Mouse (Mus musculus): ENCODE results near the gene Zbtb5. TPM values are rescaled to one million over a fixed set of nuclear protein-coding genes. Genes with fewer than 3 reads are reported as not detected.

Zbtb5 gene
- polyA plus RNA-seq, 1 experiment from 2014 or later = 21.5 TPM

DNA sequence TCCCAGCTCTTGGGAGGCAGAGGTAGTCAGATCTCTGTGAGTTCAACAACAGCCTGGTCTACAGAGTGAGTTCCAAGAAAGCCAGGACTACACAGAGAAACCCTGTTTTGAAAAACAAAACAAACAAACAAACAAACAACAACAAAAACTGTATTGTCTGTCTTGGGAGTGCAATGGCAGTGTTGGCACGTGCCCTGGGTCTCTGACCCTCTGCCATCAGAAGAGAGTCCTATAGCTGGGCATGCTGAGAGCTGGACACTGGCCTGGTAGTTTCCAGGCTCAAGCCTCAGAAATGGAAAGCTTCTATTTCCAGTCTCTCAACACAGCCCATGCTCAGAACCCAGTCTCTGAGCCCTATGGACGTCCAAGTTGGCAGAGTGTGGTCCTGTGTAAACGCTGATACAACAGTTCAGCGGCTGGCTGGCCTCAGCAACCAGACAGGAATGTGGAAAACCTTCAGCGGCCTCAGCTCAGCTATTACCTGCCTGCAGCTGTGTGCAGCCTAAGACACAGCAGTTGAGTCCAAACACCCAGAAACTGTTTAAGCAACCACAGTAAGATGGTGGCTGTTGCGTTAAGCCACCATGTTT lies 36.1 kb downstream of the Zbtb5 start:
- Histone ChIP-seq H3K4me1 (peaks cover 13% of the 10 kb centered on the region), H3K36me3 (no peaks in the 10 kb centered on the region), H3K4me3 (no peak overlapping the region), H3K27ac (no peak overlapping the region), H3K27me3 (ENCODE audit: insufficient read depth, poor library complexity, severe bottlenecking) (no peaks in the 10 kb centered on the region), H3K9me3 (no peaks in the 10 kb centered on the region)
- DNase-seq (ENCODE audit: low spot score) = no peak
- 72% methylated on average over 6 of the region's 6 CpGs for WGBS

DNA sequence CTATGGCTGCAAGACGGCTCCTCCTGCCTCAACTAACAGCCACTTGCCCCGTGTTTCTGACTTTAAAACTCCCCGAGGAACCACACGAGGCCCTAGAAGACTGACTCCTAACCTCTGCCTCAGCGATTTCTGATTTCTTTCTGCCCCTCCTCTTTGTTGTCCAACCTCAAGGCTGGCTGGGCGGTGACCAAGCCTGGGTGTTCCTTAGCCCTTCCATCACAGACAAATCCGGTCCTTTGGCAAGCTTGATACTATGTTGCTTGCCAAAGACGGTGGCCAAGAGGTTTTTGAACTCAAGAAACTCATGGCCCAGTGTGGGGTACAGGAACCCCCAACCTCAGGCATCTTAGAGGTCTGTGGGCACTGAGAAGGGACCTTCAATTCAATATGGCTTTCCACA lies 37.9 kb downstream of the Zbtb5 start:
- Histone ChIP-seq H3K36me3 (no peaks in the 10 kb centered on the region), H3K4me3 (no peak overlapping the region), H3K27me3 (ENCODE audit: insufficient read depth, poor library complexity, severe bottlenecking) (no peaks in the 10 kb centered on the region), H3K27ac (no peak overlapping the region), H3K9me3 (no peaks in the 10 kb centered on the region), H3K4me1 (peaks cover 13% of the 10 kb centered on the region)
- DNase-seq (ENCODE audit: low spot score) = no peak
- 73% methylated on average over 8 of the region's 8 CpGs for WGBS

DNA sequence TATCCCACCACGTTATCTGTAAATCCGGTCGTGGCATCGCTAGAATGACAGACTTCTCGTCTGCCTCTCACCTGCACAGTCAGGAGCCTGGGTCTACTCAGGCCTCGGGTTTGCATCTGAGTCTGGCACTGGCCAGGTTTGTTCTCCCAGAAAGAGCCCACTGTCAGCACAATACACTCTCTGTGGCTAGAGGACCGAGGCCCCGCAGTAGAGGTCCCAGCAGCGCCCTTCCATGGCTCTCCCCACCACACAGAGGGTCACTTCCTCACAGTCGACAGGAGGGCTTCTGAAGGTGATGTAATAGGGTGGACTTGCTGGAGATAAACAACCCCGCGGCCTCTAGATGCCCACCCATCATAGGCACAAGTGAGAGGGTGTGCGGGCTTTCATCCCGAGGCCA lies 38.3 kb downstream of the Zbtb5 start:
- Histone ChIP-seq H3K27ac (0 out of 2 replicates have a peak overlapping the region, but pooled peaks have one; percentile 16), H3K36me3 (no peaks in the 10 kb centered on the region), H3K4me3 (peak overlapping the region; percentile 45), H3K9me3 (no peaks in the 10 kb centered on the region), H3K4me1 (peaks cover 13% of the 10 kb centered on the region), H3K27me3 (ENCODE audit: insufficient read depth, poor library complexity, severe bottlenecking) (no peaks in the 10 kb centered on the region)
- DNase-seq (ENCODE audit: low spot score) = no peak
- 42% methylated on average over 14 of the region's 14 CpGs for WGBS

DNA sequence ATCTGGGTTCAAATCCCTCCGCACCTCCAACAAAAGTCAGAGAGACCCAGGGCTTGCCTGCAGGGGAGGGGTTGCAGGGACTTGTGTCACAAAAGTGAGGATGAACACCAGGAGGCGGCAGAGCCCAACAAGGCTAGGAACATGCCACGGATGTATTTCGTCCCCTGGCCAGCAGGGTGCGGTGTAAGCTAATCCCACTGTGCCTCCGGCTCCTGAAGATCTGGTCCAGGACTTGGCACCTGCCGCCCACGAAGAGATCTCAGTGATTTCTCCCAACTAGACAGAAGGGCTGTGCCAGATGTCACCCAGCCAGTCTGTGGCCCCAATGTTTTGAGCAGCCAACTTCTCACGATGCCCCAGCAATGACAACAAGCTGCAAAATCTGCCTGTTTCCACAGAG lies 38.8 kb downstream of the Zbtb5 start:
- Histone ChIP-seq H3K36me3 (no peaks in the 10 kb centered on the region), H3K27ac (0 out of 2 replicates have a peak overlapping the region, but pooled peaks have one; percentile 16), H3K4me3 (peak overlapping the region; percentile 45), H3K9me3 (no peaks in the 10 kb centered on the region), H3K4me1 (peaks cover 17% of the 10 kb centered on the region), H3K27me3 (ENCODE audit: insufficient read depth, poor library complexity, severe bottlenecking) (no peaks in the 10 kb centered on the region)
- WGBS = 13% methylated on average over 9 of the region's 9 CpGs
- DNase-seq (ENCODE audit: low spot score) = peak; percentile 94

DNA sequence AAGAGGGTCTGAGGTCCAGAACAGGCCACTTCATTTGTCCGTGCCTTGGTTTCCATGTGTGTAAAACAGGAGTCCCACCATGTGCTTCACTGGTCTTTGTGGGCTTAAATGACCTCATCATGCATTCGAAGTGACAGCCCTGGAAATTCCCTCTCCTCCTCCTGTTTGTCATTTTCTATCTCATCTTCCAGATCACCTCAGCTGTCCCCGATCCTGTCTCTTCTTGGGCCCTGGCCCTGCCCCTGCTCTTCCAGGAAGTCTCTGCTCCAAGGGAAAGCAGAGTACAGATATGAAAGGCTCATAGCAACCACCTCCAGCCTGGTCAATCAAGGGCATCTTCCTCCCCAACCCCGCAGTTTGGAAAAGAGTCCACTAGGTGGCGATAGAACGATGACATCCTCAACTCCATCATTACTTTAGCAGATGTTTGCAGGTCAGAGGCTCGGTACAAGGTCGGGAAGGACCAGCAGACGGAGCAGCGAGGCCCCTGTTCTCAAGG lies 41.6 kb downstream of the Zbtb5 start:
- peaks cover 18% of the 10 kb centered on the region for H3K4me1 ChIP-seq
- H3K9me3 ChIP-seq = no peaks in the 10 kb centered on the region
- 20% methylated on average over 10 of the region's 10 CpGs for WGBS
- 0 out of 2 replicates have a peak, but pooled peaks cover 5% of the 10 kb centered on the region for H3K27me3 ChIP-seq (ENCODE audit: insufficient read depth, poor library complexity, severe bottlenecking)
- no peaks in the 10 kb centered on the region for H3K36me3 ChIP-seq
- no peak for DNase-seq (ENCODE audit: low spot score)
- no peak overlapping the region for H3K27ac ChIP-seq
- no peak overlapping the region for H3K4me3 ChIP-seq

DNA sequence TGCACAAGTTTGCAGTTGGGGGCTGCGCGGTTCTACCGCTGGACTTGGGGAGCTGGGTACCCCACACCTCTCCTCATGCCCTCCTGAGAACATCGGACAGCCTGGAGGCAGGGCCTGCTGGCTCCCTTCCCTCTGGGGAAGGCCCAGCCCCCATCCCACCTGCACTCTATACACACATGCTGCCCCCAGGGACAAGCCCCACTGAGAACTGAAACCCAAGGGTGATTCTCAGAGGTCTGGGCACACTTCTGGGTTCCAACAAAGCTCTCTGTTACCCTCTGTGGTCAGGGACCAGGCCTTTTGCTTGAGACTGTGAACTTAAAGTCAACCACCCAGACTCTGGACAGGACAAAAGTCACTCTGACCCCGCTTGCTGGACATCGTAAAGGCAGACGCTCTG lies 42.2 kb downstream of the Zbtb5 start:
- Histone ChIP-seq H3K4me3 (no peak overlapping the region), H3K27me3 (ENCODE audit: insufficient read depth, poor library complexity, severe bottlenecking) (0 out of 2 replicates have a peak, but pooled peaks cover 5% of the 10 kb centered on the region), H3K9me3 (no peaks in the 10 kb centered on the region), H3K4me1 (peaks cover 18% of the 10 kb centered on the region), H3K27ac (no peak overlapping the region), H3K36me3 (no peaks in the 10 kb centered on the region)
- DNase-seq (ENCODE audit: low spot score) = no peak
- 92% methylated on average over 7 of the region's 7 CpGs for WGBS

DNA sequence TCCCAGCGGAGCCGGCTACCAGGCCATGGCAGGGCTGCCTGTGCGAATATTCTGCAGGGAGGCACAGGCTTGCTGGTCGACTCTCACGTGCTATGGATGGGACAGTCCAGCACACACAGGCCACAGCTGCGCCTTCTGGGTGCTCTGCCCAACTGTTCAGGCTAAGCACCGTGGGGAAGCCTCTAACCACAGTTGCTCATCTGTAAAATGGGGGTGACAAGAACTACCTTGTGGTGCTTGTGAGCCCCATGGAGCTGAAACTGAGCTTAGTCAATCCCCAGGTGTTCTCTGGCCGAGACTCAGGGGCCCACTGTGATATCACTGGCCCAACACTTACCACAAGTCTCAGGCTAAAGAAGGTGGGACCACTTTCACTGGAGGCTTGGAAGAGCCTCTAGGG lies 44.8 kb downstream of the Zbtb5 start:
- Histone ChIP-seq H3K27ac (no peak overlapping the region), H3K9me3 (no peaks in the 10 kb centered on the region), H3K36me3 (no peaks in the 10 kb centered on the region), H3K4me1 (peaks cover 11% of the 10 kb centered on the region; the same call in 1 of the 2 replicates), H3K4me3 (no peak overlapping the region), H3K27me3 (ENCODE audit: insufficient read depth, poor library complexity, severe bottlenecking) (0 out of 2 replicates have a peak, but pooled peaks cover 5% of the 10 kb centered on the region)
- no peak for DNase-seq (ENCODE audit: low spot score)
- WGBS = 84% methylated on average over 8 of the region's 8 CpGs

DNA sequence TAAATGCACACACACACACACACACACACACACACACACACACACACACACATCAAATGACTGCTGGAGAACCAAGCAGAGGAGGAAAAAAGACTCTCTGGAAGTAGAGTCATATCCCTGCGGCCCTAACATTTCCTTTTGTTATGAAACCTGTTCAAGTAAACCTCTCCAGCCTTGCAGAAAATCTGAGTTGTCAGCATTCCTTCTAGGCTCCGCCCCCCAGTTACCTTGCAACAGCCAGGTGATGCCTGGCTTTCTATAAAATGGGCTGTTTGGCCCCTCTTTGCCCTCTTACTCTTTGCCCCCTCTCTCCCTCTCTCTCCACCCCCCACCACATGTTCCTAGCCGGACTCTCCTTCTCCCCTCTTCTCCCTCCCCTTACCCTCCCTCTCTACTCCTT lies 46.5 kb downstream of the Zbtb5 start:
- 0 out of 2 replicates have a peak, but pooled peaks cover 5% of the 10 kb centered on the region for H3K27me3 ChIP-seq (ENCODE audit: insufficient read depth, poor library complexity, severe bottlenecking)
- H3K27ac ChIP-seq = no peak overlapping the region
- no peak overlapping the region for H3K4me3 ChIP-seq
- H3K36me3 ChIP-seq = no peaks in the 10 kb centered on the region
- 94% methylated on average over 3 of the region's 3 CpGs for WGBS
- H3K9me3 ChIP-seq = no peaks in the 10 kb centered on the region
- peaks cover 7% of the 10 kb centered on the region; the same call in 1 of the 2 replicates for H3K4me1 ChIP-seq
- no peak for DNase-seq (ENCODE audit: low spot score)

DNA sequence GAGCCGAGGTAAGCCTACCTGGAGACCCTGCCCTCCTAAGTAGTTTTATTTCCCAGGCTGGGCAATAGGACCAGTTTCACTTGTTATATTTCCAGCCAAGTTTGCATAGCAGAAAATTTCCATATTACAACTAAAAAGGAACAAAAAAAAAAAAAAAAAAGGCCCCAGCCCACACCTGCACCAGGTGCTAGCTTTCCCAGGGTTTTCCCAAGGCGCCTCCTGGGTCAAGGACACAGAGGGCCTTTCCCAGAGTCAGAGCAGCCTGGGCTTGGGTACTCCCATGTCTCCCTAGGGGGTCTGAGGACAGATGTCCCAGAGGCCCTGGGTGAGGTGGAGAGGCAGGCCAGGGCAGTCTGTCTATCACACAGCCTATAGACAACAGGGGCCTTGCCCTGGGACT lies 47.0 kb downstream of the Zbtb5 start:
- Histone ChIP-seq H3K27me3 (ENCODE audit: insufficient read depth, poor library complexity, severe bottlenecking) (0 out of 2 replicates have a peak, but pooled peaks cover 5% of the 10 kb centered on the region), H3K4me1 (0 out of 2 replicates have a peak, but pooled peaks cover 5% of the 10 kb centered on the region), H3K9me3 (no peaks in the 10 kb centered on the region), H3K27ac (no peak overlapping the region), H3K36me3 (no peaks in the 10 kb centered on the region), H3K4me3 (no peak overlapping the region)
- DNase-seq (ENCODE audit: low spot score) = no peak
- whole genome bisulfite sequencing = 79% methylated on average over 2 of the region's 2 CpGs

DNA sequence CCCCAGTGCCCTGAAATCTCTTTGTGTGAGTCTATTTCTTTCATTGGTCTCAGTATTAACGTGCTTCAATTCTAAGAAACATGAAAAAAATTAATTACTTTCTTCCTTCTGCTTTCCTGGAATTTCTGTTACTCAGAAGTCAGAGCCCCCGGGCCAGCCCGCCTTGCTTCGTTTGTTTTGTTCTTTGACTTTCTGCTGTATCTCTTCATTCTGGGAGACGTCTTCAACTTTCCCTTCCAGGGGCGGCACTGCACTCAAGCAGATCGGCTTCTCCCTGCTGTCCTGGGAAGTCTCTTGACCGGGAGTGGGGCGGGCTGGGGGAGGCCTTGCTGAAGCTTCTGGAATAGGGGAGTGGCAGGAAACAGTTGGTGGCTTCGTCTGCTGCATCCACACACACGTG lies 49.1 kb downstream of the Zbtb5 start:
- Histone ChIP-seq H3K27me3 (ENCODE audit: insufficient read depth, poor library complexity, severe bottlenecking) (0 out of 2 replicates have a peak, but pooled peaks cover 5% of the 10 kb centered on the region), H3K9me3 (no peaks in the 10 kb centered on the region), H3K36me3 (no peaks in the 10 kb centered on the region), H3K27ac (no peak overlapping the region), H3K4me3 (no peak overlapping the region), H3K4me1 (no peaks in the 10 kb centered on the region)
- no peak for DNase-seq (ENCODE audit: low spot score)
- WGBS = 73% methylated on average over 11 of the region's 11 CpGs

DNA sequence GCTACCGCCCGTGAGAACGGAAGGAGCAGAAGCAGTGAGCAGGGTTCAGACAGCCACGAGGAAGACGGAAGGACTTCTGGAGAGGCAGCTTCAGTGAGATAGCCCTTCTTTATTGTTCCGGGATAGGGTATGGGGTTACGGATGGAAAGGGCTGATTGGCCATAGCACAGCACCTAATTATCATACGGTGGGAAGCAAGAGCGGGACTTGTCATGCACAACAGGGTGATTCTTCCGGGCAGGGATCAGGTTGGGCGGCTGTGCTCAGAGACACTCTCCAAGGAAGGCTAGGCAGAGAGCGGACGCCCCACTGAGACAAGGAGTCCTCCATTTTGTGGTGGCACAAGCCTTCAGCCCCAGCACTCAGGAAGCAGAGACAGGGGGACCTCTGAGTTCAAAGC lies 53.0 kb downstream of the Zbtb5 start:
- WGBS = 89% methylated on average over 13 of the region's 13 CpGs
- Histone ChIP-seq H3K27ac (no peak overlapping the region), H3K9me3 (no peaks in the 10 kb centered on the region), H3K4me3 (no peak overlapping the region), H3K36me3 (no peaks in the 10 kb centered on the region), H3K27me3 (ENCODE audit: insufficient read depth, poor library complexity, severe bottlenecking) (no peaks in the 10 kb centered on the region), H3K4me1 (no peaks in the 10 kb centered on the region)
- DNase-seq (ENCODE audit: low spot score) = no peak

DNA sequence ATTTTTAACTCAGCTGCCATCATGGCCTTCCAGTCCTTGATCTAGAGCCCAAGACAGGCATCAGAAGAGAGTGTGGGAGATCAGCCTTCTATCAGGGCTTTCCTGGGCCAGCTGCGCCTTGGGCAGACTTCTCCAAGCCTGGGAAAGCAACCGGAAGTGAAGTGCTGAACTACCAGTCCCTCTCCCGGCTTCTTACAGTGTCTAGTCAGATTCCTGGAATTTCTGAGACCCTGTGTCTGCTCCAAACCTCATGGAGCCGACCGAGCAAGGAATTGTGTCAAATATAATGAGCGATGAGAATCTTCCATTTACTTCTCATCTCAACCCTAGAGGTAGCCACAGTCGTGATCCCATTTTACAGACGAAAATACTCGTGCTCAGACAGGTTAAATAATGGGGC lies 53.4 kb downstream of the Zbtb5 start:
- DNase-seq (ENCODE audit: low spot score) = no peak
- Histone ChIP-seq H3K9me3 (no peaks in the 10 kb centered on the region), H3K27me3 (ENCODE audit: insufficient read depth, poor library complexity, severe bottlenecking) (no peaks in the 10 kb centered on the region), H3K36me3 (no peaks in the 10 kb centered on the region), H3K4me1 (no peaks in the 10 kb centered on the region), H3K27ac (no peak overlapping the region), H3K4me3 (no peak overlapping the region)
- 79% methylated on average over 9 of the region's 9 CpGs for WGBS

DNA sequence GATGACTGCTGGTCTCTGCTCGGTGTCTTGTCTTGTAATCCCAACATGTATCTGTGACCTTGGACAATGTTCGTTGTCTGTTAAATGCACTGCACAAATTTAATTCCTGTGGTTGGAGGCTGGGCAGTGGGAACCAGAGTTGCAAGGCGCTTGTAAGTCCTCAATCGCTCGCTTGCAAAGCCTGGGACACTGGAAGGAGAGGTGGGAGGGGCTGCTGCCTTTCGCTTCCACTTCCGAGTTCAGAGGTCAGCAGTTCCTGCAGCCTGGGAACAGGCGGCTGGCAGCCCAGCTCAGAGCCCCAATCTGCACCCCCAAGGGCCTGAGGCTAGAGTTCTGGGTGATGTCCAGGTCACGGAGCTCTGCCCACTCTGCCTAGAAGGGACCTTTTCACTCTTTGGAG lies 59.2 kb downstream of the Zbtb5 start:
- WGBS = 76% methylated on average over 9 of the region's 9 CpGs
- Histone ChIP-seq H3K4me1 (no peaks in the 10 kb centered on the region; the same call in 1 of the 2 replicates), H3K36me3 (no peaks in the 10 kb centered on the region), H3K27ac (no peak overlapping the region), H3K4me3 (no peak overlapping the region), H3K9me3 (no peaks in the 10 kb centered on the region), H3K27me3 (ENCODE audit: insufficient read depth, poor library complexity, severe bottlenecking) (no peaks in the 10 kb centered on the region)
- DNase-seq (ENCODE audit: low spot score) = no peak

DNA sequence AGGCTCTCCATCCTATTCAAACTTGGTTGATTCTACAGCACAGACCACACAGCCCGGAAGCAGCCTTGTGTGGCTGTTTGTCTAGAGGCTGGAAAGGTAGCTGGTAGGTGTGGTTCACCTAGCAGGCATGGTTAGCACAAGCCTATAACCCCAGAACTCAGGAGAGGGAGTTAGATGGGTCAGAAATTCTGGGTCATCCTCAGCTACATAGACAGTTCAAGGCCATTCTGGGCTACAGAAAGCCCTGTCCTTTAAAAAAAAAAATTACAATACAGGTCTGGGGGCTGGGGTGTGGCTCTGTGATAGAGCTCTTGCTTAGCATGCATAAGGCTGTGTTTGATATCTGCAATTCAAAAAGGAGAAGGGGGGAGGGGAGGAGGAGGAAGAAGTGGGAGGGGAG lies 63.9 kb downstream of the Zbtb5 start:
- Histone ChIP-seq H3K4me1 (no peaks in the 10 kb centered on the region; the same call in 1 of the 2 replicates), H3K4me3 (no peak overlapping the region), H3K27ac (no peak overlapping the region), H3K27me3 (ENCODE audit: insufficient read depth, poor library complexity, severe bottlenecking) (no peaks in the 10 kb centered on the region), H3K9me3 (no peaks in the 10 kb centered on the region), H3K36me3 (no peaks in the 10 kb centered on the region)
- 87% methylated on average over 1 of the region's 1 CpGs for WGBS
- DNase-seq (ENCODE audit: low spot score) = no peak
